Mouse (Mus musculus) embryonic facial prominence, embryonic 12.5 days (tissue): ENCODE measurements around the gene Cped1. TPM values are rescaled to one million over a fixed set of nuclear protein-coding genes. Genes with fewer than 3 reads are reported as not detected.

Source experiments
- ATAC-seq: fragments of 200-750 bp; cut with Nextera tagmentation; 2 replicates; pipeline ENCODE4 v1.8.0; 2017; ENCODE audit not compliant: insufficient number of reproducible peaks, insufficient read depth, low FRiP score, low TSS enrichment
- H3K27ac ChIP-seq: fragments of 300-500 bp; sonication (generic); 2 replicates; pipeline ENCODE4 v1.5.1; 2016; ENCODE audit warnings: mild to moderate bottlenecking
- H3K27me3 ChIP-seq: fragments of 300-500 bp; sonication (generic); 2 replicates; pipeline ENCODE4 v1.6.1; 2016; ENCODE audit warnings: mild to moderate bottlenecking, moderate library complexity
- H3K36me3 ChIP-seq: fragments of 300-500 bp; sonication (generic); 2 replicates; pipeline ENCODE4 v1.6.1; 2016; ENCODE audit warnings: mild to moderate bottlenecking
- H3K4me1 ChIP-seq: fragments of 300-500 bp; sonication (generic); 2 replicates; pipeline ENCODE4 v1.6.1; 2016
- H3K4me2 ChIP-seq: fragments of 300-500 bp; sonication (generic); replicated peaks from 2 replicates; pipeline ENCODE4 v1.6.1; 2016; ENCODE audit warnings: mild to moderate bottlenecking, moderate library complexity
- H3K4me3 ChIP-seq: fragments of 300-500 bp; sonication (generic); 2 replicates; pipeline ENCODE4 v1.5.1; 2016; ENCODE audit warnings: mild to moderate bottlenecking
- H3K9ac ChIP-seq: fragments of 300-500 bp; sonication (generic); 2 replicates; pipeline ENCODE4 v1.6.1; 2016; ENCODE audit warnings: mild to moderate bottlenecking, moderate library complexity
- H3K9me3 ChIP-seq: fragments of 300-500 bp; sonication (generic); 2 replicates; pipeline ENCODE4 v1.6.1; 2016; ENCODE audit warnings: mild to moderate bottlenecking, moderate library complexity
- WGBS: fragments of 180-500 bp; shearing (Covaris S2); methylation state at CpG from one replicate; pipeline ENCODE4 v1.1.7; 2016; 5-methylcytosine and 5-hydroxymethylcytosine counted together
- polyA plus RNA-seq: library from polyadenylated mRNA; unstranded; fragments of >200 nt; fragmentation: Nextera tagmentation; extraction: Ambion mirVana; gene quantifications from 2 replicates; pipeline ENCODE4 v1.2.1, GENCODE M21; 2016

Gene Cped1
- 34.7 and 35.9 TPM in 2 replicates for polyA plus RNA-seq

DNA sequence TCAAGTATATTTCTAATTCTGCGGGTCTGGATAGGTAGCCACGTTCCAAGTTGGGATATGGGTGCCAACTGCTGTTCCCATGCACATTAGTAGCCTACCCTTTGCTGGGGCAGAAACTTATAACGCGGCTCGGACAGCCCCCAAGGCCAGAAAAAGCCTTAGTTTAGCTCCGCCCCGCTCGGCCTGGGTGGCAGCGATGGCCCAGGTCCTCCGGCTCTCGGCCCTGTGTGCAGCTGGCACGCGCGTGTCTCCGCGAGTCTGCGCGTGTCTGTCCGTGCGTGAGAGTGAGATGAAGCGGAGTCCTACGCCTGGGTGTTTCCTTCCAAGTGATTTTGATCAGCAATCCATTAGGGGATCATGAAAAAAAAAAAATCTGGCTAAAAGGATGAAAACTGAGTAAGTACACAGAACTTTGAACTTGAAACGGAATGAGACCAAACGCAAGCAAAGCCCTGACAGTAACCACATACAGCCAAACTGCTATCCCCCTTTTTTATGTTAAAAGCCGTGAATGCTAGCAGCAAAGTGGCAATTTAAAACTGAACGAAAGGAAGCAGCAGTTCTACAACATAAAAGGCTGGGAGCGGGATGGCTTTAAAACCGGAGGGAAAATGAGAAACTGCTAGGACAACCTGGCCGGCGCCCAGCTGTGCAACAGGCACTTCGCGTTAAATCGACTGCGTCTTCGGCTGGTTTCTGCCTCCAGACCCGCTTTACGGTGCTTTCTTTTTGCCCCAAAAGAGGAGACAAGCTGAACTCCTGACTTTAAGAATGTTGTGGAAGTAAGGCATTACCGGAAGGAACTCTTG lies at the start of gene Cped1:
Gene Cped1, plus strand, starts transcription at position 185 of the 809 bp plus-strand sequence.
- under 1% methylated on average over 38 of the region's 38 CpGs for WGBS
- ATAC-seq, result peak; percentile 67; the same call in 1 of the 2 replicates
- no peaks in the 10 kb centered on the region for H3K36me3 ChIP-seq

DNA sequence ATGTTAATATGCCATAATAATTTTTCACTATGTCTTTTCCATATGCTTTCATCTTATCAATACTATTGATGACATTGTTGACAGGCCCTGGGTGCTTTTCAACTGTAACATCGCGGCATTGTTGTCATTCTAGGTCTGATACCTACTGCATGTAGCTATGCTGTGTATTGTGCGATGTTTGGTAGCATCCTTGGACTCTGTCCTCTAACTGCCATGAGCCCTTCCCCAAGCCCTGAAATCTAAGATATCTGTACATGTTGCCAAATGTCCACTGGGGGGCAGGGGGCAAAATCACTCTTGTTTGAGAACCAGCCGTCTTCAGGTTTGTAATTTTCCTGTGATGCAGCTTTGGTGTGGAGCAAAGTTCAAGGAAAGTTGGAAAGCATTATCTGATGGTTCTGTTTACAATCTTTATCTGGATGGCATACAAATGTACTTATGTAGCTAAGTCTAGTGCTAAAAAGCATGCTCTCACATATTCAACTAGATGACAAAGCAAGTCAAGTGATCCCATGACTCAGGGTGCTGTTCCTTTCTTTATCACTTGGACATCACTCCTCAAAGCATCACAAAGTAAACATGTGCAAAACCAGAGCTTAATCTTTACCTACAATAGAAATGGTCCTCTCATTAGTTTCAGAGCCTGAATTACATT lies 47.6 kb upstream of the Cped1 start:
- ATAC-seq, result no peak
- WGBS, result 79% methylated on average over 4 of the region's 4 CpGs
- H3K4me3 ChIP-seq, result no peak overlapping the region
- H3K9me3 ChIP-seq, result no peaks in the 10 kb centered on the region
- no peak overlapping the region for H3K27ac ChIP-seq
- no peaks in the 10 kb centered on the region for H3K4me1 ChIP-seq
- no peaks in the 10 kb centered on the region for H3K36me3 ChIP-seq
- no peaks in the 10 kb centered on the region for H3K27me3 ChIP-seq
- no peak overlapping the region for H3K9ac ChIP-seq
- no peak overlapping the region for H3K4me2 ChIP-seq

More for the DNA sequence above, at the start of gene Cped1:
- Histone ChIP-seq H3K4me3 (peak within 1 kb of the TSS; percentile 54), H3K9ac (peak within 1 kb of the TSS; percentile 63), H3K4me1 (no peaks in the 10 kb centered on the region), H3K4me2 (peak within 1 kb of the TSS; percentile 76), H3K27ac (peak within 1 kb of the TSS; percentile 84), H3K27me3 (no peaks in the 10 kb centered on the region), H3K9me3 (no peaks in the 10 kb centered on the region)

DNA sequence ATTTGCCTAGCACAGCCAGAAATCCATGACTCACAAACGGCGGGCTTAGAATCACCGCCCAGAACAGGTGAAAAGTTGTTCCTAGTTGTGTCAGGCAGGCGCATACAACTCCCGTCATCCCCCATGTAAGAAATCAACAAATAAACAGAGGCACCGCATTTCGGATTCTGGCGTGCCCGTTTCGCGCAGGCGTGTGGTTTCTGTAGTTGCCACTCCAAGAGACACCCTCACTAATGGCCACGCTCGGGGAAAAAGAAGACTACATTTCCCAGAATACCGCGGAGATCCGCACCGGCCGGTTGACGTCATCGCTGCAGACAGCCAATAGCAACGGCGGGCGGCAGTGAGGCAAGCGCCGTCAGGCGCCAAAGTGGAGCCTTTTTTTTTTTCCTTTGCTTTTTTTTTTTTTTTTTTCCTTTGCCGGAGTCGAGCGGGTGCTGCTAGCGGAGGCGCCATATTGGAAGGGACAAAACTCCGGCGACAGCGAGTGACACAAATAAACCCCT lies 36.4 kb upstream of the Cped1 start, which contains the start of gene Ing3:
Gene Ing3, plus strand, starts transcription at position 346 of the 506 bp plus-strand sequence.
- Histone ChIP-seq H3K4me3 (peak within 1 kb of the TSS; percentile 62), H3K27me3 (no peaks in the 10 kb centered on the region), H3K4me1 (peaks cover 6% of the 10 kb centered on the region), H3K27ac (peak within 1 kb of the TSS; percentile 96), H3K4me2 (peak within 1 kb of the TSS; percentile 73), H3K36me3 (peaks cover 15% of the 10 kb centered on the region), H3K9ac (peak within 1 kb of the TSS; percentile 59), H3K9me3 (no peaks in the 10 kb centered on the region)
- under 1% methylated on average over 35 of the region's 35 CpGs for WGBS
- ATAC-seq, result peak; percentile 99

DNA sequence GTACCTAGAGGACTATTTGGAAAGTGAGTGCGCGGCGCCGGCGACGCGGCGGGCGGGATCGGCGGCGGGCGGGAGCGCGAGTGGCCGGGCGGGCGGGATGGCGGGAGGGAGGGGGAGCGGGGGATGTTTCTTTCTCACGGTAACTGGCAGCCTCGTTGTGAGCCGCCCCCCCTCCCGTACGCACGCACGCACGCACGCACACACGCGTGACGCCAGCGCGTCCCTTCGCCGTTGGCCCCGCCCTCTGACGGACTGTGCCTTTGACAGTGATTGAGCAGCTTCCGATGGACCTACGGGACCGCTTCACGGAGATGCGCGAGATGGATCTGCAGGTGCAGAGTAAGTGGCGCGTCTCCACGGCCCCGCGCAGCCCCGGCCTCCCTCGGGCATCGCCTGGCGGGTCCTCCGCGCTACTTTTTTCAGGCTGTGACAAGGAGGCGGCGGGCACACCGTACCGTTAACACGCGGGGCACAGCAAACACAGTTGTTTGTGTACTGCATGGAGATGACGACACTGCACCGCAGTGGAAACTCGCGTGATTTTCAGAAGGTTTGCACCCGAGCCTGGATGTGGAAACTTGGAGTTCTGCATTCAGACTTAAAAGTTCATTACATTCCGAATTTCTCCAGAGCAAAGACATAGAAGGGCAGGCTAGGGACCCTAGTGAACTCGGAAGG lies 35.8 kb upstream of the Cped1 start:
- Histone ChIP-seq H3K27ac (peak overlapping the region; percentile 96), H3K9me3 (no peaks in the 10 kb centered on the region), H3K4me3 (peak overlapping the region; percentile 62), H3K36me3 (peaks cover 19% of the 10 kb centered on the region), H3K9ac (peak overlapping the region; percentile 59), H3K4me2 (peak overlapping the region; percentile 73), H3K27me3 (no peaks in the 10 kb centered on the region), H3K4me1 (peaks cover 6% of the 10 kb centered on the region)
- ATAC-seq, result peak; percentile 93
- WGBS, result 1% methylated on average over 67 of the region's 68 CpGs

DNA sequence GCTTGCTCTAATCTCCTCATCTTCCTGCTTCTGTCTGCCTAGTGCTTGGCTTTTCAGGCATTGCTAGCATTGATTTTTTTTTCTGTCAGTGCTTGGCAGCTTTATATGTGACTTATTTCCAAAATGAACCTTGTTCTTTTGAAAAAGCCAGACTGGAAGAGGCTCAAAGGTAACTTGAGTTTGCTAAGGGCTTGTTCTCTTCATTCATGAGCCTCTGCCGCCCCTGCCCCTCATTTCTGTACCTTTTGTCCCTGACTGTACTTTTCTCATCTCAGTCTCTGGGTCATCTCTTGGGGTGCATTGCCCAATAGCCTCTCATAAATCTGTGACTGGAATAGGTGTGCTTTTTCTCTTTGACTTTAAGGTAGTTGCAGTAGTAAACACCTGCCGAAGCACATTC lies 35.0 kb upstream of the Cped1 start:
- Histone ChIP-seq H3K4me3 (peak overlapping the region; percentile 62), H3K9me3 (no peaks in the 10 kb centered on the region), H3K36me3 (peaks cover 27% of the 10 kb centered on the region), H3K4me1 (peaks cover 6% of the 10 kb centered on the region), H3K4me2 (peak overlapping the region; percentile 73), H3K27ac (no peak overlapping the region), H3K9ac (peak overlapping the region; percentile 59), H3K27me3 (no peaks in the 10 kb centered on the region)
- WGBS, result 83% methylated on average over 2 of the region's 2 CpGs
- ATAC-seq, result no peak

DNA sequence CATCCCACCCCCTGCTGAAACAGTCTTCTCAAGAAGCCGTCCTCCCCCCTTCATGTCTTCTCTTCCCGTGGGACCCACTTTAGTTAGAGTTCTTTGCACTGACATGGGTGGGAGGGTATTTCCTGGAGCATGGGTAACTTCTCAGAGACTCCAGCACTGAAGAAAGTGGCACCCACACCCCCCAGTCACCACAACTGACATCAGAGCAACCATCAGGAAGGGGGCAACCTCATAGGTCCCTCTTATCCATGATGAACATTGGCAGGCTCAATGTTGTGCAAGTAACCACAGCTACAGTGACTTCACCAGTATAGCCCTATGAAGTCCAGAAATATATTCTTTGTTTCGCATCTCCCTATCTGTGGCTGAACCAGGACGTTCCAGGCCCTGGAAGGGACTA lies 30.2 kb upstream of the Cped1 start:
- H3K9ac ChIP-seq, result no peak overlapping the region
- H3K27me3 ChIP-seq, result no peaks in the 10 kb centered on the region
- no peak overlapping the region for H3K4me2 ChIP-seq
- peaks cover 48% of the 10 kb centered on the region for H3K36me3 ChIP-seq
- 88% methylated on average over 4 of the region's 4 CpGs for WGBS
- H3K4me1 ChIP-seq, result peaks cover 4% of the 10 kb centered on the region
- H3K27ac ChIP-seq, result no peak overlapping the region
- no peaks in the 10 kb centered on the region for H3K9me3 ChIP-seq
- no peak overlapping the region for H3K4me3 ChIP-seq
- no peak for ATAC-seq

DNA sequence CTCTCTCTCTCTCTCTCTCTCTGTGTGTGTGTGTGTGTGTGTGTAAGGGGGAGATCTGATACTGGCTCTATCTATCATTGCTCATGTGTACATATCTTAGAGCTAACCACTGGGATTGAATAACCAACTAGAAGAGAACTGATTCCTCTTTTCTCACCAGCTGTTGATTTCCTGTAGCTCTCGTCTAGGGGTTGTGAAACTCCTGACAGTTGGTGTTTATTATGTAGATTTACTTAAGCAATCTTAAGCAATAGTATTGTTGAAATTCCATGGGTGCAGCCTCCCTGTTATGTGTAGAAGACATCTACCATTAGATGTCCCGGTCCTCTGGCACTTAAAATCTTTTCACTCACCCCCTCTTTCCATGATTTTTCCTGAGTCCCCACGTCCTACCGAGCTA lies 26.8 kb upstream of the Cped1 start:
- H3K4me3 ChIP-seq, result no peak overlapping the region
- no peaks in the 10 kb centered on the region for H3K9me3 ChIP-seq
- H3K4me2 ChIP-seq, result no peak overlapping the region
- H3K9ac ChIP-seq, result no peak overlapping the region
- no peak for ATAC-seq
- H3K27me3 ChIP-seq, result no peaks in the 10 kb centered on the region
- H3K36me3 ChIP-seq, result peaks cover 33% of the 10 kb centered on the region
- no peaks in the 10 kb centered on the region for H3K4me1 ChIP-seq
- H3K27ac ChIP-seq, result no peak overlapping the region
- WGBS, result 87% methylated on average over 4 of the region's 4 CpGs

DNA sequence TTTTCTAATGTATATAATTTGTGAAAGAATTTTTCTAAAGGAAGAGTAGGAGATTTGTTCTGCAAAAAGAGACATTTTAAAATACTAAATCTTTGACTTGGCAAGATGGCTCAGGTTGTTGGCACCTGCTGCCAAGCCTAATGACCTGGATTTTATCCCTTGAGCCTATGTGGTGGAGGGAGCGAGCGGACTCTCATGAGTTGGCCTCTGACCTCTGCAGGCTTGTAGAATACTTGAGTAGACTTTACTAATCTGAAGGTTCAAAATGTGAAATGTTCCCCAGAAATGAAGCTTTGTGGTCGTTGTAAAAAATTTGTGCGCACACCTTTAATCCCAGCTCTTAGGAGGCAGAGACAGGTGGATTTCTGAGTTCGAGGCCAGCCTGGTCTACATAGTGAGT lies 25.8 kb upstream of the Cped1 start:
- Histone ChIP-seq H3K4me2 (no peak overlapping the region), H3K4me1 (no peaks in the 10 kb centered on the region), H3K36me3 (peaks cover 28% of the 10 kb centered on the region; the same call in 1 of the 2 replicates), H3K27me3 (no peaks in the 10 kb centered on the region), H3K4me3 (no peak overlapping the region), H3K9ac (no peak overlapping the region), H3K27ac (no peak overlapping the region), H3K9me3 (no peaks in the 10 kb centered on the region)
- 92% methylated on average over 5 of the region's 5 CpGs for WGBS
- ATAC-seq, result no peak

DNA sequence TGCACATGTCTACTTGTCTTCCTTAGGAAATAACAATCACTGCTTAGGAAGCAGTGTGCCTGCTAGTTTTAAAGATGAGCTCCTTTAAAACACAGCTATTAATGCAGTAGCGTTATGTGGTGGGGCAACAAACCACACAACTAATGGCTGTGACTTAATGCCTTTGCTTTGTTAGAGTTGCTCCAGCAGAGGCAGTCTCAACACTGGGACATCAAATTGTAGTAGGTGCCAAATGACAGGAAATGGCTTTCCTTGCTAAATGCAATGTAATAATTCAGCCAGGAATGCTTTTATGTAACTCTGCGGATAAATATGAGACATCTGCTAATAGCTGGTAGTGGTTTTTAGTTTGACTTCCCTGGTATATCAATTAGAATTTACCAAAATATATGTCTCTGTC lies 8.2 kb upstream of the Cped1 start:
- ATAC-seq, result no peak
- no peak overlapping the region for H3K27ac ChIP-seq
- H3K9me3 ChIP-seq, result no peaks in the 10 kb centered on the region
- no peaks in the 10 kb centered on the region for H3K4me1 ChIP-seq
- H3K27me3 ChIP-seq, result no peaks in the 10 kb centered on the region
- WGBS, result 81% methylated on average over 2 of the region's 2 CpGs
- peaks cover 20% of the 10 kb centered on the region for H3K36me3 ChIP-seq
- H3K9ac ChIP-seq, result no peak overlapping the region
- H3K4me2 ChIP-seq, result no peak overlapping the region
- H3K4me3 ChIP-seq, result no peak overlapping the region

DNA sequence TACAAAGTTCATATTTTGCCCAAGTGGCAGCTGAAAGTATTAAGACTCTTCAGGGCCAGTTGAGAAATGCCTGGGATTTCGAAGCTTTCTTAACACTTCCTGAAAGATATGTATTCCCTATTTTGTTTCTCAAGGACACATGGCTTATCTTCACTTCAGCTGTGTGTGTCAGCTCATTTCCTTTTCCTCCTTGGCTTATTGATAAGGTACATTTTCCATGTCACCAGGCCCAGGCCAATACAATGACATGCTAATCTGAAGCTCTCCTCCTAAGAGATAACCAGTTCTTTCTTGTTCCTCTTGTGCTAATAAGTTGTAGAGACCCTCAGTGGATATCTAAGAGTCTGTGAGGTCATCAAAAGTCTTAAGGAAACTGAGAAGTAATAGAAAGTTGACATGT lies 4.6 kb upstream of the Cped1 start:
- no peak overlapping the region for H3K9ac ChIP-seq
- no peaks in the 10 kb centered on the region for H3K4me1 ChIP-seq
- no peaks in the 10 kb centered on the region; the same call in 1 of the 2 replicates for H3K36me3 ChIP-seq
- H3K27me3 ChIP-seq, result no peaks in the 10 kb centered on the region
- H3K9me3 ChIP-seq, result no peaks in the 10 kb centered on the region
- WGBS, result 87% methylated on average over 1 of the region's 1 CpGs
- no peak overlapping the region for H3K4me2 ChIP-seq
- H3K27ac ChIP-seq, result no peak overlapping the region
- no peak overlapping the region for H3K4me3 ChIP-seq
- no peak for ATAC-seq

DNA sequence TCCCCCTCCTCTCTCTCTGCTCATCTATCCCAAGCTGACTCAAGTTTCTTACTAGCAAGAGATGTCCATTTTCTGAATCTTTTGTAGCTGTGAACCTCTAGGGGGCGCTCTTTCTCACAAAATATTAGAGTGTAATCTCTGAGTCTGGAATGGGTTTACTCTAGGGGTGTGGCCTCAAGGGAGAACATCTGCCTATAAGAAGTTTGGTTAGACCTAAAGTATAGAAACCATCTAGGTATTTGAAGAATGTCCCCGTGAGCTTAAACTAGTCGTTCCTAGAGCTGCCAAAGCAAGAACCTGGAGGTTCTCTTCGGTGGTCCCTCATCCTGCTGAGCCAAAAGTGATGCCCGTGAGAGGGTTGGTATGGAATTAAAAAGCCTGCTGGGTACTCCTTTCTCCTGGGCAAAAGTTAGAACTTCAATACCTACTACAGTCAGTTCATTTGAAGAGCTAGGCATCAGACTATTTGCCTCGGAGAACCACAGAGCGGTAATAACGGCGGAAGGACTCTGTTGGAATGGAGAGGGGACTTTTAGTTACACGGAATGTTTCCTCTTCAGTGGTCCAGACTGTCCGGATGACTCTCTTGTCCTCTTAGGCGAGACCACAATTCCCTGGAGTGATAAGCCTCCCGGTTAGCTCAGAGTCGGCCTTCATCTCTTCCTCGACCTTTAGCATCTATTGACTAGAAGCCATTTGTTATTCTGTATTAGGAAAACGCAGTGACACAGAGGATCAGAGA lies 555 bp upstream of the Cped1 start:
- Histone ChIP-seq H3K27ac (peak overlapping the region; percentile 84), H3K4me2 (peak overlapping the region; percentile 76), H3K9ac (peak overlapping the region; percentile 63), H3K27me3 (no peaks in the 10 kb centered on the region), H3K4me1 (no peaks in the 10 kb centered on the region), H3K36me3 (no peaks in the 10 kb centered on the region), H3K4me3 (peak overlapping the region; percentile 54), H3K9me3 (no peaks in the 10 kb centered on the region)
- ATAC-seq, result peak; percentile 44; the same call in 1 of the 2 replicates
- WGBS, result 6% methylated on average over 16 of the region's 16 CpGs
